ENCODE assay signal across 9 mouse cellular contexts in genomic region chr4:62669094-62670071, GRCm38 (mm10).
A peak's percentile ranks its signal among the peaks of the same experiment; 100 is the strongest.
DNase-seq lines count a peak whose midpoint lies in the region; ATAC-seq and TF ChIP-seq lines count a peak whose summit lies in the region.
"Had no signal": no experiment of that assay in that cellular context is flagged by ENCODE, and none has a peak within 500 bp of the region (broad histone marks: within the 10 kb centered on the region; RNA-seq: fewer than 3 reads in every experiment).

No protein-coding gene starts in this region.

- 48% methylated on average over 13 of the region's 13 CpGs for WGBS in lung, adult 2 months
- WGBS in embryonic facial prominence, embryonic 14.5 days, result 76% methylated on average over 13 of the region's 13 CpGs
- 35% methylated on average over 13 of the region's 13 CpGs for WGBS in kidney, postnatal 0 days

- TF ChIP-seq POLR2A in lung, adult 2 months (IDR thresholded peaks at IDR 0.05; ENCODE audit: borderline replicate concordance, extremely low read depth, low read depth, low read length), result no peak

- H3K9me3 ChIP-seq in embryonic facial prominence, embryonic 14.5 days (ENCODE audit: control insufficient read depth, low read length), result no peaks in the 10 kb centered on the region
- H3K9me3 ChIP-seq in kidney, postnatal 0 days (replicated peaks; ENCODE audit: low read length), result no peaks in the 10 kb centered on the region
- H3K9me3 ChIP-seq: hindbrain, embryonic 15.5 days had no signal

- ATAC-seq in embryonic facial prominence, embryonic 14.5 days (ENCODE audit: low read depth), result no peak
- peak; percentile 69 for ATAC-seq in kidney, postnatal 0 days (replicated peaks; ENCODE audit: low FRiP score, low read depth)
- ATAC-seq in granulocyte monocyte progenitor cell, adult 5-6 weeks (replicated peaks; ENCODE audit: poor library complexity, severe bottlenecking), result no peak

- no peak overlapping the region for H3K4me3 ChIP-seq in lung, adult 2 months (replicated peaks; ENCODE audit: extremely low read depth, low read depth, low read length)
- H3K4me3 ChIP-seq in embryonic facial prominence, embryonic 14.5 days (ENCODE audit: low read depth, low read length), result no peak overlapping the region
- H3K4me3 ChIP-seq in kidney, postnatal 0 days (replicated peaks; ENCODE audit: low read depth, low read length), result no peak overlapping the region
- H3K4me3 ChIP-seq: hindbrain, embryonic 15.5 days had no signal

- no peak overlapping the region for H3K4me2 ChIP-seq in embryonic facial prominence, embryonic 14.5 days (ENCODE audit: low read depth, low read length)
- H3K4me2 ChIP-seq in kidney, postnatal 0 days (ENCODE audit: low read length), result no peak overlapping the region
- H3K4me2 ChIP-seq: hindbrain, embryonic 15.5 days had no signal

- peak; percentile 42 to 54 for DNase-seq in lung, adult 18-20 months
- no peak for DNase-seq in lung, adult 2 months
- no peak for DNase-seq in embryonic facial prominence, embryonic 14.5 days (ENCODE audit: low spot score)
- peak; percentile 69 for DNase-seq in kidney, postnatal 0 days (ENCODE audit: low spot score)
- peak; percentile 83 for DNase-seq in testis, postnatal 10 days (ENCODE audit: low spot score)
- no peak for DNase-seq in retina, postnatal 1 day
- DNase-seq in layer of hippocampus, adult 9-10 months (ENCODE audit: low spot score), result no peak

- 0 out of 2 replicates have a peak, but pooled peaks cover 2% of the 10 kb centered on the region for H3K36me3 ChIP-seq in embryonic facial prominence, embryonic 14.5 days (ENCODE audit: control insufficient read depth, insufficient read depth, low read length)
- no peaks in the 10 kb centered on the region for H3K36me3 ChIP-seq in kidney, postnatal 0 days (ENCODE audit: insufficient read depth, low read length)
- H3K36me3 ChIP-seq: hindbrain, embryonic 15.5 days had no signal

- TF ChIP-seq CTCF in lung, adult 2 months (IDR thresholded peaks at IDR 0.05; ENCODE audit: insufficient read depth, low read length), result no peak
- no peak for TF ChIP-seq CTCF in kidney, postnatal 0 days (IDR thresholded peaks at IDR 0.05; ENCODE audit: low read depth)

- H3K27ac ChIP-seq in embryonic facial prominence, embryonic 14.5 days (replicated peaks; ENCODE audit: low read depth, low read length), result no peak overlapping the region
- H3K27ac ChIP-seq in kidney, postnatal 0 days, result peak overlapping the region; percentile 1; the same call in 1 of the 2 replicates
- H3K27ac ChIP-seq: hindbrain, embryonic 15.5 days had no signal

- H3K9ac ChIP-seq in embryonic facial prominence, embryonic 14.5 days (ENCODE audit: low read depth, low read length), result peak overlapping the region; percentile 14; the same call in 1 of the 2 replicates
- H3K9ac ChIP-seq in kidney, postnatal 0 days (ENCODE audit: low read depth, low read length), result no peak overlapping the region
- H3K9ac ChIP-seq: hindbrain, embryonic 15.5 days had no signal

- no peaks in the 10 kb centered on the region for H3K27me3 ChIP-seq in embryonic facial prominence, embryonic 14.5 days (replicated peaks; ENCODE audit: control insufficient read depth, insufficient read depth, low read length)
- H3K27me3 ChIP-seq in kidney, postnatal 0 days (ENCODE audit: insufficient read depth, low read length), result no peaks in the 10 kb centered on the region
- H3K27me3 ChIP-seq: hindbrain, embryonic 15.5 days had no signal

- H3K4me1 ChIP-seq in lung, adult 2 months (ENCODE audit: control insufficient read depth, insufficient read depth, low read length), result peaks cover 23% of the 10 kb centered on the region
- H3K4me1 ChIP-seq in embryonic facial prominence, embryonic 14.5 days (ENCODE audit: control insufficient read depth, insufficient read depth, low read length), result no peaks in the 10 kb centered on the region
- peaks cover 9% of the 10 kb centered on the region; the same call in 1 of the 2 replicates for H3K4me1 ChIP-seq in kidney, postnatal 0 days (replicated peaks; ENCODE audit: insufficient read depth, low read length)

Comparison
In these comparisons a context has a peak if more than half of its experiments do, and no peak if none do; other contexts are left out.
1. DNase-seq: peak in lung, adult 18-20 months (2 of 2), kidney, postnatal 0 days (single experiment) and testis, postnatal 10 days (single experiment); none in lung, adult 2 months (single experiment), embryonic facial prominence, embryonic 14.5 days (single experiment), retina, postnatal 1 day (single experiment) and layer of hippocampus, adult 9-10 months (single experiment).